Mouse (Mus musculus) heart, embryonic 10.5 days (tissue): ENCODE measurements around the gene Ccr9. TPM values are rescaled to one million over a fixed set of nuclear protein-coding genes. Genes with fewer than 3 reads are reported as not detected.

Source experiments
- DNase-seq: peaks from one replicate; pipeline ENCODE4 v3.0.0-alpha.2; 2017; ENCODE audit warnings: low spot score
- H3K27ac ChIP-seq: fragments of 300-500 bp; sonication (generic); 2 replicates; pipeline ENCODE4 v1.5.1; 2016; ENCODE audit warnings: mild to moderate bottlenecking
- H3K27me3 ChIP-seq: fragments of 300-500 bp; sonication (generic); 2 replicates; pipeline ENCODE4 v1.6.1; 2016; ENCODE audit warnings: mild to moderate bottlenecking; ENCODE audit not compliant: poor library complexity, insufficient read depth, severe bottlenecking
- H3K36me3 ChIP-seq: fragments of 300-500 bp; sonication (generic); 2 replicates; pipeline ENCODE4 v1.6.1; 2016; ENCODE audit warnings: mild to moderate bottlenecking, moderate library complexity
- H3K4me1 ChIP-seq: fragments of 300-500 bp; sonication (generic); 2 replicates; pipeline ENCODE4 v1.6.1; 2016; ENCODE audit warnings: mild to moderate bottlenecking
- H3K4me3 ChIP-seq: fragments of 300-500 bp; sonication (generic); 2 replicates; pipeline ENCODE4 v1.5.1; 2016; ENCODE audit warnings: mild to moderate bottlenecking, moderate library complexity
- H3K9me3 ChIP-seq: fragments of 300-500 bp; sonication (generic); 2 replicates; pipeline ENCODE4 v1.6.1; 2016; ENCODE audit warnings: mild to moderate bottlenecking, moderate library complexity
- WGBS: fragments of 180-500 bp; shearing (Covaris S2); methylation state at CpG from one replicate; pipeline ENCODE4 v1.1.7; 2016; 5-methylcytosine and 5-hydroxymethylcytosine counted together
- polyA plus RNA-seq: library from polyadenylated mRNA; unstranded; fragments of >200 nt; fragmentation: Nextera tagmentation; extraction: Ambion mirVana; gene quantifications from 2 replicates; pipeline ENCODE4 v1.2.1, GENCODE M21; 2016

The Ccr9 gene
- polyA plus RNA-seq, 1 experiment from 2014 or later = not detected

DNA sequence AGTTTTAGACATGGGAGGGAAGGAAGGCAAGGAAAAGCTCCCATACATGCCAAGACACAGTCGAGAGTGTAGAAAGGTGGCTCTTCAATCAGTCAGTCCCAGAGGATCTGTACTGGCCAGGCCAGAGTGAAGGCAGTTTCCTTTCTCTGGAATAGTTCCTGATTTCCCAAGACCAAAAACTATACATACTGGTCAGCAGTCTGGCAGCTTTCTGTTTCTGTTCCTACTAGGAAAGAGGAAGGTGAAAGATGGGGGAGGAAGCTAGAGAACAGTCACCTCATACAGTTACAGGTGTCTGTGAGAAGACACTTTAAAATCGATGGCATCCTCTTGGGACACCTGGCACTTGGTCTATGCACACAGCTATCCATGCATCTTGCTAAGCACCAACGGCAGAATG, 137.2 kb downstream of the Ccr9 start:
- H3K27me3 ChIP-seq = no peaks in the 10 kb centered on the region
- 79% methylated on average over 3 of the region's 3 CpGs for WGBS
- no peak overlapping the region for H3K4me3 ChIP-seq
- H3K4me1 ChIP-seq = no peaks in the 10 kb centered on the region
- H3K36me3 ChIP-seq = peaks cover 73% of the 10 kb centered on the region
- no peak for DNase-seq
- no peak overlapping the region for H3K27ac ChIP-seq
- no peaks in the 10 kb centered on the region for H3K9me3 ChIP-seq

DNA sequence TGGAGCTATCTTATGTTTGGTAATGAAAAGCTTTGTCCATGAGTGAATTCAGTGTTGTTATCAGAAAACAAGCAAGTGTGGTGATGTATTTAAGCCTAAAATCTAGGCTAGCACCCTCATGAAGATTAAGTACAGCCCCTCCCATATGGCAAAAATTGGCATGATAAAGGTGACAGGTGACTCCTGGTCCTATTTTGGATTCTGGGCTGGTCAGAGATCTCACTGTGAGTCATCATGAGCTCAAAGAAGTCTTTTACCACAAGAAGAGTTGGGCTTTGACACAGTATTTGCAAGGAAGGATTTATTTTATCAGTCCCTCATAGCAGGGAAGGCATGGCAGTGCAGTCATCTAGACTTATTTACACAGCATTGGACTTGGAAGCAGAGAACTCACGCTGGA, 137.8 kb downstream of the Ccr9 start:
- H3K36me3 ChIP-seq = peaks cover 73% of the 10 kb centered on the region
- no peaks in the 10 kb centered on the region for H3K9me3 ChIP-seq
- WGBS = 79% methylated on average over 1 of the region's 1 CpGs
- no peak for DNase-seq
- H3K27ac ChIP-seq = no peak overlapping the region
- no peaks in the 10 kb centered on the region for H3K27me3 ChIP-seq
- H3K4me1 ChIP-seq = no peaks in the 10 kb centered on the region
- no peak overlapping the region for H3K4me3 ChIP-seq

DNA sequence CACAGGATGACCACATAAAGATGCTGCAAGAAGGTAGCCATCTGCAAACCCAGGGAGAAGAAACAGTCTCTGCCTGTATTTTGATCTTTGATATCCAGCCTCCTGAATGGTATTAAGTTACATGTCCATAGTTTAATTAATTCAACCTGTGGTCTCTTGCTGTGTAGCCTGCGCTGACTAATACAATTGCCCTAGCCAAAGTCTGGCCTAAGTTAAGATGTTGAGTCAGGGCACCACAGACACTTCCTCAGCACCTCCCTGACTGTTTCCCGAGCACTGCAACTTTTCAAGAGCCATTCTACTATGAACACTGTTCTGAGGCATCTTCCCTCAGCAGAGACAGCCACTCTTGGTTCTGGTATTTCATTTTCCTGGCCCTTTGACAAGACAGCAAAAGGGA, 140.4 kb downstream of the Ccr9 start:
- H3K36me3 ChIP-seq = peaks cover 87% of the 10 kb centered on the region
- H3K4me3 ChIP-seq = no peak overlapping the region
- H3K4me1 ChIP-seq = no peaks in the 10 kb centered on the region
- 82% methylated on average over 2 of the region's 2 CpGs for WGBS
- no peak for DNase-seq
- H3K9me3 ChIP-seq = no peaks in the 10 kb centered on the region
- H3K27me3 ChIP-seq = no peaks in the 10 kb centered on the region
- no peak overlapping the region for H3K27ac ChIP-seq

DNA sequence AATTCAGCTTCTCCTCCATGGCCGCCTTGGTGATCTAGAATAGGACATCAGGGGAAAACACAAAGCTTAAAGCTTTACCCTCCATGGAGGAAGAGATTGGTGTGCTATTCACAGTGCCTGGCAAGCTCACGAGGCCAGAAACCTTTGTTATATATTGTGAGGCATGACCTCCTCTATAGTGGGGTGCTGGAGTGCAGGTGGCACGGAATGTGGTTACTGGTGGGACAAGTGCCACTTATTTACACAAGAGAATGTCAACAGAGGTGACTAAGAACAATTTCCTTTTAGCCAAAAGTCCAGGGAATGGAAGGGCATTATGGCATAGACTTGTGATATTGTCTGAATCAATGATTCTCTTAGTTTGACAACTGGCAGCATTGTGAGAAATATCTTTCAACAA, 148.4 kb downstream of the Ccr9 start:
- Histone ChIP-seq H3K4me1 (no peaks in the 10 kb centered on the region), H3K36me3 (peaks cover 96% of the 10 kb centered on the region), H3K4me3 (no peak overlapping the region), H3K27me3 (no peaks in the 10 kb centered on the region), H3K27ac (no peak overlapping the region), H3K9me3 (no peaks in the 10 kb centered on the region)
- no peak for DNase-seq
- 85% methylated on average over 3 of the region's 3 CpGs for WGBS

DNA sequence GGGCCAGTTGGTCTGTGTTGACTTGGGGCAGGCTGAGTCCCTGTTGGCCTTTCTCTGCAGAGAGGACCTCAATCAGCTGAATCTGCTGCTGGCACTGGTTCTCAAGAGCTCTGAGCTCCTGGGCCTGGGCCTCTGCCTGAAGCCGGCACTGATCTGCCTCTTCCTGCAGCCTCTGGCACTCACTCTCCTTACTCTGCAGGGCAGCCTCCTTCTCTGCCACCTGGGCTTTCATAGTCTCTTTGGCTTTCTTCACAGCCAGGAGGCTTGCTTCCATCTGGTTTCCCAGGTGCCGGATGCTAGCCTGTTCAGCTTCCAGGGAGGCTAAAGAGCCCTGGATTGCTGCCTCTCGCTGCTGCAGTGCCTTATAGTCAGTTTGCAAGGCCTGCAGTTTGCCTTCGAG, 150.7 kb downstream of the Ccr9 start:
- no peak overlapping the region for H3K27ac ChIP-seq
- H3K4me3 ChIP-seq = no peak overlapping the region
- H3K36me3 ChIP-seq = peaks cover 85% of the 10 kb centered on the region
- H3K4me1 ChIP-seq = no peaks in the 10 kb centered on the region
- H3K27me3 ChIP-seq = no peaks in the 10 kb centered on the region
- no peaks in the 10 kb centered on the region for H3K9me3 ChIP-seq
- WGBS = 93% methylated on average over 4 of the region's 4 CpGs
- no peak for DNase-seq

Other genes with a start within 250 kb of the Ccr9 start
- gene Limd1, start 199.7 kb upstream of the Ccr9 start, polyA plus RNA-seq = 39.0 and 39.2 TPM in 2 replicates
- 42.6 and 48.6 TPM in 2 replicates for gene Sacm1l, start 148.7 kb upstream of the Ccr9 start, polyA plus RNA-seq
- gene Slc6a20b, start 45.9 kb upstream of the Ccr9 start, polyA plus RNA-seq = 0.16 and 0.35 TPM in 2 replicates
- gene Slc6a20a, start 446 bp downstream of the Ccr9 start, polyA plus RNA-seq = not detected in 2 replicates
- 26.5 and 28.4 TPM in 2 replicates for gene Lztfl1, start 39.3 kb downstream of the Ccr9 start, polyA plus RNA-seq
- gene Cxcr6, start 128.0 kb downstream of the Ccr9 start, polyA plus RNA-seq = 0.09 and 0.26 TPM in 2 replicates
- gene Fyco1, start 173.5 kb downstream of the Ccr9 start, polyA plus RNA-seq = 20.5 and 31.8 TPM in 2 replicates
- 0.06 TPM in 1 of 2 replicates, not detected in the other for gene Xcr1, start 183.6 kb downstream of the Ccr9 start, polyA plus RNA-seq